Mouse (Mus musculus) intestine, embryonic 16.5 days (tissue): Measurements from ENCODE around the gene Dock6. TPM values are rescaled to one million over a fixed set of nuclear protein-coding genes. Genes with fewer than 3 reads are reported as not detected.
"Not testable (repeated sequence)": the region's sequence is repeated elsewhere in the genome, so short reads cannot be mapped to it uniquely, and the experiment has no call there.

Experiments used
- ATAC-seq: fragments of 200-750 bp; cut with Nextera tagmentation; 2 replicates; pipeline ENCODE4 v1.8.0; 2017; ENCODE audit warnings: moderate TSS enrichment, moderate library complexity
- H3K27ac ChIP-seq: fragments of 300-500 bp; sonication (generic); 2 replicates; pipeline ENCODE4 v1.5.1; 2014; ENCODE audit warnings: mild to moderate bottlenecking, low read length
- H3K27me3 ChIP-seq: fragments of 300-500 bp; sonication (generic); replicated peaks from 2 replicates; pipeline ENCODE4 v1.6.1; 2014; ENCODE audit warnings: low read length, control low read depth, mixed read lengths; ENCODE audit not compliant: control insufficient read depth, insufficient read depth
- H3K36me3 ChIP-seq: fragments of 300-500 bp; sonication (generic); 2 replicates; pipeline ENCODE4 v1.6.1; 2014; ENCODE audit warnings: low read length, control low read depth; ENCODE audit not compliant: control insufficient read depth, insufficient read depth
- H3K4me1 ChIP-seq: fragments of 300-500 bp; sonication (generic); 2 replicates; pipeline ENCODE4 v1.6.1; 2014; ENCODE audit warnings: low read length, control low read depth, mixed read lengths; ENCODE audit not compliant: control insufficient read depth, insufficient read depth
- H3K4me2 ChIP-seq: fragments of 300-500 bp; sonication (generic); 2 replicates; pipeline ENCODE4 v1.6.1; 2014; ENCODE audit warnings: low read depth, low read length, control low read depth
- H3K4me3 ChIP-seq: fragments of 300-500 bp; sonication (generic); 2 replicates; pipeline ENCODE4 v1.5.1; 2014; ENCODE audit warnings: mild to moderate bottlenecking, low read length
- H3K9ac ChIP-seq: fragments of 300-500 bp; sonication (generic); 2 replicates; pipeline ENCODE4 v1.6.1; 2014; ENCODE audit warnings: low read depth, low read length
- H3K9me3 ChIP-seq: fragments of 300-500 bp; sonication (generic); 2 replicates; pipeline ENCODE4 v1.6.1; 2016; ENCODE audit warnings: low read length, control low read depth; ENCODE audit not compliant: control insufficient read depth
- WGBS: fragments of 180-500 bp; shearing (Covaris S2); extraction: QIAGEN DNeasy Blood & Tissue Kit; methylation state at CpG from one replicate; pipeline ENCODE4 v1.1.7; 2014; 5-methylcytosine and 5-hydroxymethylcytosine counted together
- polyA plus RNA-seq: library from polyadenylated mRNA; unstranded; fragments of >200 nt; fragmentation: Nextera tagmentation; extraction: Ambion mirVana; gene quantifications from 2 replicates; pipeline ENCODE4 v1.2.1, GENCODE M21; 2015

Gene Dock6
- polyA plus RNA-seq, result 23.3 and 24.7 TPM in 2 replicates

DNA sequence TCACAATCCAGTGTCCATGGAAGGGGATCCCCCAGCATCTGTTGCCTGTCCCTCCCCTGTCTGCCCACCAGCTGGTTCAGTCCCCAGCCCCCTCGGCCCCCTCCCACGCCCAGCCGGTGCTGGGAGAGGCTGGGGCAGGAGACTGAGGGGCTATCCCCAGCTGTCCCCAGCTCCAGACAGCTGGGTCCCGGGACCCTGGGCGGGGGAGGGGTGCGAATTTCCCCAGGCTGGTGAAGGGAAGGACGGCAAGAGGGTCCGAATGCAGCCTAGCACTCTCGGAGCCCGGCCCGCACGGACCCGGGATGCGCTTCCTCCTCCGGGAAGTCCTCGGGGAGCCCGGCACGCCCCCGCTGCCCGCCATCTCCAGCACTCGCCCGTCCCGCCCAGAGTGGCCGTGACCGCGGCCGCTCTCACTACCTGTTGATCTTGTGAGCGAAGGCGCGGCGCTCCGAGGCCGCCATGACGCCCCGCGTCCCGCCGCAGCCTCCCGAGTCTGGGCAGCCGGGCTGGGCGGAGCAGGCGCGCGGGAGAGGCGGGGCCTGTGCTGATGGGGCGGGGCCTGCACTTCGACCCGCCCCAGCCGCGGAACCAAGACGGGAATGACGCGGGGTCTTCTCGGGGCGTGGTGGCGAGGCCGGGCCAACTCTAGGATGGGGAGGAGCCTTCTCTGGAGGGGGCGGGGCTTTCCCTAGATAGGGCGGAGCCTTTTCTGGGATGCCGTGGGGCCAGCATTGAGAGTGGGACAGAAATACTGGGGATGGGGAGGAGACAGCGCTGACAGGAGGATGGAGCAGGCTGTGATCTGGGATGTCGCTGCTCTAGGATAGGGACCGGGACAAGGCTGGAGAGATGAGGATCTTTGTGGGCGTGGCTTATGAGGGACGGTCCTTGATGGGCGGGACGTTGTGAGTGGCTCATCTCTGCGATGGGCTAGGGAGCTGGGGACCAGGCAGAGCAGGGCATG lies at the start of gene Dock6:
Gene Dock6, minus strand, starts transcription at position 508 of the 964 bp plus-strand sequence.
- Histone ChIP-seq H3K27ac (peak within 1 kb of the TSS; percentile 47), H3K36me3 (no peaks in the 10 kb centered on the region), H3K9ac (peak within 1 kb of the TSS; percentile 85), H3K4me1 (peaks cover 18% of the 10 kb centered on the region; the same call in 1 of the 2 replicates), H3K9me3 (no peaks in the 10 kb centered on the region), H3K4me2 (peak within 1 kb of the TSS; percentile 94), H3K27me3 (no peaks in the 10 kb centered on the region), H3K4me3 (peak within 1 kb of the TSS; percentile 82)
- peak; percentile 90 for ATAC-seq
- WGBS, result 1% methylated on average over 68 of the region's 68 CpGs

DNA sequence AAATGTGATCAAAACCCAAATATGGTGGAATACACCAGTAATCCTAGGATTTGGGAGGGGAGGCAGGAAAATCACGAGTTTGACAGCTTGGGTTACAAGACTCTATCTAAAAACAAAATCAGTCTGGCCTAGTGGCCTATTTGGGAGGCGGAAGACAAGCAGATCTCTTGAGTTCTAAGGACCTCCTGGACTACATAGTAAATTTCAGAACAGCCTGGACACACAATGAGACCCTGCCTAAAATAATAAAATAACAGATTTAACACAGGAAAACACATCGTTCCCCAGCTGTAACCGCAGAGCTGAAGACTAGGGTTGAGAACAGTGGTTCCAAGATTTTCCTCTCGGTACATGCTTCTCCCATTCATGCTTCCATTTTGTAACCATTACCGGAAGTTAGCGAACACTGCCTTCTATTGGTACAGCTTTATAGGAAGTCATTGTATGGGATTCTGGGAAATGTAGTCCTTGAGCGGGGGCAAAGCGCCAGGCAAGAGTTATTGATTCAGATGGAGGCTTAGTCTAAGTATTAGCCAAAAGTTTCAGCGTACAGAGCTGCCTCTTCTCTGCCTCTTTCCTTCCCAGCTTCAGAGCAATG lies 48.9 kb upstream of the Dock6 start:
- Histone ChIP-seq H3K4me1 (no peaks in the 10 kb centered on the region), H3K9ac (no peak overlapping the region), H3K9me3 (no peaks in the 10 kb centered on the region), H3K4me3 (peak overlapping the region; percentile 50), H3K4me2 (peak overlapping the region; percentile 55), H3K27me3 (no peaks in the 10 kb centered on the region), H3K36me3 (no peaks in the 10 kb centered on the region), H3K27ac (no peak overlapping the region)
- peak; percentile 88 for ATAC-seq
- 13% methylated on average over 10 of the region's 10 CpGs for WGBS

DNA sequence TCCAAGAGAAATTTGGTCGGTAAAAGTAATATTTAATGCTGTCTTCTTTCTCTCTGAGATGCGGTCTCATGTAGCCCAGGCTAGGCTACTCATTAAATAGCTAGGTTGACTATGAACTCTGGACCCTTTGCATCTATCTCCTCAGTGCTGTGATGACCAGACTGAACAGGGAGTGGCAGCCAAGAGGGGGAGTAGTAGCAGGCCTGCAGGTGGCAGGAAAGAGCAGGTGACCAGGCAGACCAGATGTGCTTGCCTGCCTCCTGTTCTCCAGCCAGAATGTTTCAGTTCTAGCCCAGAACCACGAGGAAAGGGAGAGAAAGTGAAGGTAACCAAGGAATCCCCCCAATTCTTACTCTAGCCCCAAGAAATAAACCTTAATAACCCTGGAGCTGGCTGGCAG lies 36.8 kb upstream of the Dock6 start:
- Histone ChIP-seq H3K4me2 (no peak overlapping the region), H3K27ac (no peak overlapping the region), H3K27me3 (no peaks in the 10 kb centered on the region), H3K9ac (no peak overlapping the region), H3K4me1 (no peaks in the 10 kb centered on the region), H3K4me3 (no peak overlapping the region), H3K9me3 (no peaks in the 10 kb centered on the region), H3K36me3 (no peaks in the 10 kb centered on the region)
- 63% methylated on average over 3 of the region's 3 CpGs for WGBS
- ATAC-seq, result no peak

DNA sequence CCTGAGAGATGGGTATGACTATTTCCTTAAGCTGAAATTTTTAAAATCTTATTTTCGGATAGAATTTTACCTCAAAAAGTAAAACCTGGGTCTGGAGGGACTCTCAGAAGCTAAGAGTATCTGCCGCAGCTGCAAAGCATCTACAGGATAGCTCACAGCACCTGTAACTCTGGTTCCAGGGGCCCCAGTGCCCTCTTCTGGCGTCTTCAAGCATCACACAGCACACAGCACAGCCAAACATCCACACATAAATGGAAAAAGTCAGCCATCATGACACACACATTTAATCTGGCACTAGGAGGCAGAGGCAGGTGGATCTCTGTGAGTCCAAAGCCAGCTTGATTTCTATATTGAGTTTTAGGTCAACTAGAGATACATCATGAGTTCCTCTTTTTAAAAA lies 24.2 kb upstream of the Dock6 start:
- ATAC-seq, result no peak
- Histone ChIP-seq H3K27me3 (no peaks in the 10 kb centered on the region), H3K9me3 (no peaks in the 10 kb centered on the region), H3K9ac (no peak overlapping the region), H3K4me2 (no peak overlapping the region), H3K27ac (no peak overlapping the region), H3K4me1 (no peaks in the 10 kb centered on the region), H3K36me3 (no peaks in the 10 kb centered on the region), H3K4me3 (no peak overlapping the region)
- WGBS, result 51% methylated on average over 3 of the region's 3 CpGs

DNA sequence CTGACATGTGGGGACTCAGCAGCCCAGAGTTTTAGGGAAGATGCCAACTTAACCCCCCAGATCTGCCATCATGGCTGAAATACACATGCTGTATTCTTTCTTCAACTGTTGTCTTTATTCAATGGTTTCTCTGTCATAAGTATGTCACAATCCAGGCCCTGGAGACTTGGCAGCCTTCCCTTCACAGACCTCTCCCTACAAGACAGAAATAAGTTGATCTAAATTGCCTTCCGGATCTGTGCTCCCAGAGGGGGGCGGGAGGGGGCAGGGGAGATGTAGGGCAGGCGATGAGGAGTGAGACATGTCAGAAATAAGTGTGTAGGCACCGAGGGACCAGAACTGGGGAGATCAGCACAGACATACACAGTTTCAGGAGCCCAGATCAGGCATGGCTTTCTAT lies 19.8 kb upstream of the Dock6 start:
- no peak for ATAC-seq
- H3K4me3 ChIP-seq, result no peak overlapping the region
- no peaks in the 10 kb centered on the region; the same call in 1 of the 2 replicates for H3K27me3 ChIP-seq
- H3K9ac ChIP-seq, result no peak overlapping the region
- H3K27ac ChIP-seq, result no peak overlapping the region
- no peaks in the 10 kb centered on the region for H3K4me1 ChIP-seq
- no peaks in the 10 kb centered on the region for H3K36me3 ChIP-seq
- H3K9me3 ChIP-seq, result no peaks in the 10 kb centered on the region
- no peak overlapping the region for H3K4me2 ChIP-seq
- 61% methylated on average over 4 of the region's 4 CpGs for WGBS

DNA sequence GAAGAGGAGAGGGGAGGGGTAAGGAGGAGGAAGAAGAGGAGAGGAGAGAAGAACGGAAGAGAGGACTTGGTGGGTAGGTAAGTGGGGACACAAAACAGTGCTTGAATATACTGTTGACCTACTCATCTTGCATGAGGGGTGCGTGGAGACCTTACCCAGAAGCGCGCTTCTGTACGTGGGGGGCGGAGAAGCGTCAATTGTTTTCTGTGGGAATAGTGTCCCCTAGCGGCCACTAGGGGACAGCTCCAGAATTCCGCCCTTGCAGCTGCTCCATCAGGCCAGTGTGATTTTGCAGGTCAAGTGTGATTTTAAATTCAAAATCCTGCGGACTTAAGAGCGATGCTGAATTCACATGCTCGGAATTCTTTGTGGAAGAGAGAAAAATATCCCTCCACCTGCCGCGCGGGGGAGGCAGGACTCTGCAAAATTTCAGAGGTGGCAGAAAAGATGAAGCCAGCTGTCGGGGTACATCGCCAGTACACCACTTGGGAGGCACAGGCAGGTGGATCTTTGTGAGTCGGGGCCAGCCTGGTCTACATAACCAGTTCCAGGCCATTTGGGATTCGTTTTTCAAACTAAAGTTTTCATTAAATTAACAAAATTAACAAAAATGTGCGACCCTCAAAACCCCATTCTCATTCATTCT lies 18.6 kb upstream of the Dock6 start:
- Histone ChIP-seq H3K27me3 (no peaks in the 10 kb centered on the region; the same call in 1 of the 2 replicates), H3K4me1 (no peaks in the 10 kb centered on the region), H3K9ac (peak overlapping the region; percentile 48; the same call in 1 of the 2 replicates), H3K4me3 (no peak overlapping the region; the same call in 1 of the 2 replicates), H3K9me3 (no peaks in the 10 kb centered on the region), H3K27ac (no peak overlapping the region), H3K4me2 (peak overlapping the region; percentile 45; the same call in 1 of the 2 replicates), H3K36me3 (no peaks in the 10 kb centered on the region)
- ATAC-seq, result peak; percentile 60; the same call in 1 of the 2 replicates
- WGBS, result 13% methylated on average over 20 of the region's 20 CpGs

DNA sequence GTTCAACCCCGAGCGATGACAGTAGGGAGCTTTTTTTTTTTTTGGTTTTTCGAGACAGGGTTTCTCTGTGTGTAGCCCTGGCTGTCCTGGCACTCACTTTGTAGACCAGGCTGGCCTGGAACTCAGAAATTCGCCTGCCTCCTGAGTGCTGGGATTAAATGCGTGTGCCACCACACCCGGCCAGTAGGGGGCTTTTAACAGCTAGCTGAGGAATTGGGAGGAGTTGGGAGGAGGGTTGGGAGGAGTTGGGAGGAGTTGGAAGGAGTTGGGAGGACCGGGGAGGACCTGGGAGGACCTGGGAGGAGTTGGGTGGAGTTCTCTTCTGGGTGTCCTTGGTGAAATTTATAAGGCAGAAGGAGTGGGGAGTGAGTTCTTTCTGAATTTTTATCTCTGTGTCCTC lies 16.9 kb upstream of the Dock6 start:
- WGBS, result 55% methylated on average over 7 of the region's 7 CpGs
- H3K9ac ChIP-seq, H3K4me2 ChIP-seq, H3K36me3 ChIP-seq, H3K27me3 ChIP-seq, H3K9me3 ChIP-seq, H3K4me3 ChIP-seq, H3K27ac ChIP-seq, ATAC-seq, H3K4me1 ChIP-seq: not testable (repeated sequence)

DNA sequence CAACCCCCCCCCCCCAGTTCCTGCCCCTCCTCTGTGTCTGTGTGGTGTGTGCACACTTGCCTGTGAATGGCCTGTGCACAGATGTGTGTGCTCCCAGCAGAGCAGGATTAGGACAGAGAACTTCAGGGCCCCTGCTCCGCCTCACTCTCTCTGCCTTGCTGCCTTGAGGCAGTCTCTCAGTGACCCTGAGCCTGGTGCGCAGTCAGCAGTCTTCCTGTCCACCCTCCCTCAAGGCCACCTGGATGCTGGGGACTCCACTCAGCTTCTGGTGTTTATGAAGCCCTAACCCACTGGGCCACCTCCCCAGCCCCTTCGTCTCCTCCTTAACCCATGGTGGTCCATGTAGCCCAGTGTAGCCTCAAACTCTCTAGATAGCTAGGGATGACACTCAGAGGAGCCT lies 15.3 kb upstream of the Dock6 start:
- no peaks in the 10 kb centered on the region for H3K4me1 ChIP-seq
- H3K36me3 ChIP-seq, result no peaks in the 10 kb centered on the region
- no peaks in the 10 kb centered on the region for H3K9me3 ChIP-seq
- H3K27me3 ChIP-seq, result no peaks in the 10 kb centered on the region; the same call in 1 of the 2 replicates
- no peak overlapping the region for H3K4me2 ChIP-seq
- H3K9ac ChIP-seq, result no peak overlapping the region
- H3K27ac ChIP-seq, result no peak overlapping the region
- WGBS, result 80% methylated on average over 3 of the region's 3 CpGs
- no peak for ATAC-seq
- no peak overlapping the region for H3K4me3 ChIP-seq

DNA sequence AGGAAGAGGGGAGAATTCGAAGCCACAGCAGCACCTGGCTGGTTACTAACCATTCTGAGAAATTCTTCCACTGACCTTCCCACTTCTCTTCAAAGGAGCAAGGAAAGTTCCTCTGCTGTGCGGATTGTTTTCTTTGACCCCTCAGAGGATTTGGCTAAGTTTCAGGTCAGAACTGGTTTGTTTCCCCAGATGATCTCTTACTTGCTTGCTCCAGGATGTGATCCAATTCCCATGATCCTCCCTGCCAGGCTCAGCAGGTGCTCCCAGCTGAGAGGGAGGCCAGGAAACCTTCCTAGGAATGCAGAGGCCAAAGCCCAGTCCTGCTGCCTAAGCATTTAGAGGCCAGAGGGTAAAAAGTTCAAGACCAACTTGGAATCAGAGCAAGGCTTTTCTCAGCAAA lies 14.2 kb upstream of the Dock6 start:
- 43% methylated on average over 2 of the region's 2 CpGs for WGBS
- H3K4me2 ChIP-seq, result no peak overlapping the region
- no peaks in the 10 kb centered on the region for H3K36me3 ChIP-seq
- H3K4me3 ChIP-seq, result no peak overlapping the region
- ATAC-seq, result no peak
- H3K9me3 ChIP-seq, result no peaks in the 10 kb centered on the region
- no peak overlapping the region for H3K27ac ChIP-seq
- no peak overlapping the region for H3K9ac ChIP-seq
- H3K4me1 ChIP-seq, result no peaks in the 10 kb centered on the region
- H3K27me3 ChIP-seq, result no peaks in the 10 kb centered on the region; the same call in 1 of the 2 replicates
